Mouse (Mus musculus): ENCODE data around the gene Pms1. TPM values are rescaled to one million over a fixed set of nuclear protein-coding genes. Genes with fewer than 3 reads are reported as not detected.

Gene Pms1
- total and polyA plus RNA-seq, 3 experiments, result 16.7 to 23.2 (median 16.8) TPM

- no peaks in the 10 kb centered on the region for H3K9me3 ChIP-seq (replicated peaks; ENCODE audit: low read length)
- peaks cover 0 to 23% of the 10 kb centered on the region in 2 experiments for H3K36me3 ChIP-seq (replicated peaks in 1 of 2; ENCODE audit: control insufficient read depth in 1 of 2, insufficient read depth in 1 of 2, low read length in 1 of 2)
- no peak for DNase-seq (ENCODE audit: extremely low read depth)
- no peaks in the 10 kb centered on the region for H3K79me2 ChIP-seq (replicated peaks; ENCODE audit: control insufficient read depth, extremely low read depth, insufficient read depth, poor library complexity, severe bottlenecking)
- no peak within 1 kb of the TSS for H3K4me2 ChIP-seq (ENCODE audit: insufficient read depth, low read depth, poor library complexity, severe bottlenecking)
- TF ChIP-seq RCOR1 (conservative IDR thresholded peaks at IDR 0.05; ENCODE audit: low read depth, low read length), result no peak
- no peak for TF ChIP-seq KAT2A (IDR thresholded peaks at IDR 0.05; ENCODE audit: insufficient replicate concordance, low read length)
- no peak for TF ChIP-seq JUND (conservative IDR thresholded peaks at IDR 0.05; ENCODE audit: low read depth, low read length)
- TF ChIP-seq JUN (IDR thresholded peaks at IDR 0.05; ENCODE audit: insufficient read depth, low read depth, low read length), result no peak
- no peak for TF ChIP-seq NELFE (IDR thresholded peaks at IDR 0.05; ENCODE audit: low read depth, low read length)
- no peak for TF ChIP-seq TBP (conservative IDR thresholded peaks at IDR 0.05; ENCODE audit: low read depth, low read length)
- no peak for TF ChIP-seq CTCF (conservative IDR thresholded peaks at IDR 0.05 in 1 of 2, IDR thresholded peaks at IDR 0.05 in 1 of 2; ENCODE audit: low read depth in 2 of 2, low read length in 2 of 2)
- TF ChIP-seq ZC3H11A (IDR thresholded peaks at IDR 0.05; ENCODE audit: low read depth, low read length), result no peak
- dilution Hi-C loops (cut with MboI; ENCODE audit: extremely low pct_ligation_motif_present, extremely low pct_unique_long_range_greater_than_20kb, low sequenced_read_pairs) (no loop called here), in situ Hi-C loops (cut with MboI; ENCODE audit: low pct_ligation_motif_present, low pct_unique_long_range_greater_than_20kb, low sequenced_read_pairs) (no loop called here)
- H3K9ac ChIP-seq (ENCODE audit: insufficient read depth, low read depth), result no peak within 1 kb of the TSS
- no peaks in the 10 kb centered on the region for H3K27me3 ChIP-seq (replicated peaks)
- H3K27ac ChIP-seq (ENCODE audit: insufficient read depth, low read depth), result no peak within 1 kb of the TSS
- H3K4me1 ChIP-seq (ENCODE audit: control insufficient read depth in 1 of 2, insufficient read depth in 2 of 2), result peaks cover 0 to 7% of the 10 kb centered on the region in 2 experiments; a peak in 2 of 4 replicates
- H3K4me3 ChIP-seq (replicated peaks in 1 of 3; ENCODE audit: low read depth in 2 of 3, low read length in 2 of 3, poor library complexity in 1 of 3), result no peak within 1 kb of the TSS
Observed at GRCm38 (mm10) chr1:53187536-53187935, 109.3 kb downstream of the Pms1 start, which contains the start of gene 1700019A02Rik. Gene 1700019A02Rik (minus strand): TSS chr1:53187636.

- H3K27me3 ChIP-seq (replicated peaks), result no peaks in the 10 kb centered on the region
- no peak overlapping the region for H3K9ac ChIP-seq (ENCODE audit: insufficient read depth, low read depth)
- peaks cover 0 to 20% of the 10 kb centered on the region in 2 experiments for H3K36me3 ChIP-seq (replicated peaks in 1 of 2; ENCODE audit: control insufficient read depth in 1 of 2, insufficient read depth in 1 of 2, low read length in 1 of 2)
- no peaks in the 10 kb centered on the region for H3K79me2 ChIP-seq (replicated peaks; ENCODE audit: control insufficient read depth, extremely low read depth, insufficient read depth, poor library complexity, severe bottlenecking)
- no peak overlapping the region for H3K4me3 ChIP-seq (replicated peaks in 1 of 3; ENCODE audit: low read depth in 2 of 3, low read length in 2 of 3, poor library complexity in 1 of 3)
- H3K9me3 ChIP-seq (replicated peaks; ENCODE audit: low read length), result no peaks in the 10 kb centered on the region
- H3K4me2 ChIP-seq (ENCODE audit: insufficient read depth, low read depth, poor library complexity, severe bottlenecking), result no peak overlapping the region
- DNase-seq (ENCODE audit: extremely low read depth), result no peak
- peaks cover 0 to 5% of the 10 kb centered on the region in 2 experiments; a peak in 2 of 4 replicates for H3K4me1 ChIP-seq (ENCODE audit: control insufficient read depth in 1 of 2, insufficient read depth in 2 of 2)
- H3K27ac ChIP-seq (ENCODE audit: insufficient read depth, low read depth), result no peak overlapping the region
- TF ChIP-seq NRF1 (IDR thresholded peaks at IDR 0.05; ENCODE audit: low read depth, low read length), result no peak
- dilution Hi-C loops (cut with MboI; ENCODE audit: extremely low pct_ligation_motif_present, extremely low pct_unique_long_range_greater_than_20kb, low sequenced_read_pairs), result no loop called here
- in situ Hi-C loops (cut with MboI; ENCODE audit: low pct_ligation_motif_present, low pct_unique_long_range_greater_than_20kb, low sequenced_read_pairs), result no loop called here
Observed at GRCm38 (mm10) chr1:53186301-53186700, 110.5 kb downstream of the Pms1 start.

GRCm38 (mm10) chr1:53157715-53158114, 139.1 kb downstream of the Pms1 start:
- in situ Hi-C loops (cut with MboI; ENCODE audit: low pct_ligation_motif_present, low pct_unique_long_range_greater_than_20kb, low sequenced_read_pairs), result no loop called here
- H3K79me2 ChIP-seq (replicated peaks; ENCODE audit: control insufficient read depth, extremely low read depth, insufficient read depth, poor library complexity, severe bottlenecking), result no peaks in the 10 kb centered on the region
- no peak for TF ChIP-seq ZKSCAN1 (IDR thresholded peaks at IDR 0.05; ENCODE audit: borderline replicate concordance, low read depth, low read length)
- TF ChIP-seq ZNF384 (IDR thresholded peaks at IDR 0.05; ENCODE audit: low read depth, low read length), result no peak
- no peak for TF ChIP-seq ZMIZ1 (IDR thresholded peaks at IDR 0.05; ENCODE audit: low read depth, low read length)
- no peak for TF ChIP-seq TBP (conservative IDR thresholded peaks at IDR 0.05; ENCODE audit: low read depth, low read length)
- no peak for TF ChIP-seq SIN3A (IDR thresholded peaks at IDR 0.05; ENCODE audit: low read length)
- TF ChIP-seq TCF12 (IDR thresholded peaks at IDR 0.05; ENCODE audit: low read depth, low read length), result no peak
- TF ChIP-seq CHD2 (IDR thresholded peaks at IDR 0.05; ENCODE audit: low read length), result no peak
- no peak for TF ChIP-seq HCFC1 (IDR thresholded peaks at IDR 0.05; ENCODE audit: low read depth, low read length)
- no peak for TF ChIP-seq UBTF (IDR thresholded peaks at IDR 0.05; ENCODE audit: low read depth, low read length)
- TF ChIP-seq CTCF (conservative IDR thresholded peaks at IDR 0.05 in 1 of 2, IDR thresholded peaks at IDR 0.05 in 1 of 2; ENCODE audit: low read depth in 2 of 2, low read length in 2 of 2), result no peak
- TF ChIP-seq POLR2A (IDR thresholded peaks at IDR 0.05; ENCODE audit: low read depth, low read length), result no peak
- no peaks in the 10 kb centered on the region for H3K27me3 ChIP-seq (replicated peaks)
- H3K9ac ChIP-seq (ENCODE audit: insufficient read depth, low read depth), result no peak overlapping the region
- no peak overlapping the region for H3K27ac ChIP-seq (ENCODE audit: insufficient read depth, low read depth)
- no peak overlapping the region for H3K4me2 ChIP-seq (ENCODE audit: insufficient read depth, low read depth, poor library complexity, severe bottlenecking)
- dilution Hi-C loops (cut with MboI; ENCODE audit: extremely low pct_ligation_motif_present, extremely low pct_unique_long_range_greater_than_20kb, low sequenced_read_pairs), result no loop called here
- H3K36me3 ChIP-seq (replicated peaks in 1 of 2; ENCODE audit: control insufficient read depth in 1 of 2, insufficient read depth in 1 of 2, low read length in 1 of 2), result peaks cover 0 to 2% of the 10 kb centered on the region in 2 experiments
- DNase-seq (ENCODE audit: extremely low read depth), result no peak
- no peaks in the 10 kb centered on the region for H3K4me1 ChIP-seq (ENCODE audit: control insufficient read depth in 1 of 2, insufficient read depth in 2 of 2)
- no peaks in the 10 kb centered on the region for H3K9me3 ChIP-seq (replicated peaks; ENCODE audit: low read length)
- no peak overlapping the region for H3K4me3 ChIP-seq (replicated peaks in 1 of 3; ENCODE audit: low read depth in 2 of 3, low read length in 2 of 3, poor library complexity in 1 of 3)
